Mouse (Mus musculus) gastrocnemius, adult 2 months (tissue): ENCODE results near the gene Mme. TPM values are rescaled to one million over a fixed set of nuclear protein-coding genes. Genes with fewer than 3 reads are reported as not detected.
A peak's percentile ranks its signal among the peaks of the same experiment; 100 is the strongest.

Experiments
- DNase-seq: peaks from one replicate; pipeline ENCODE4 v3.0.0; 2022
- H3K27ac ChIP-seq: fragments of 200-600 bp; 2 replicates; pipeline ENCODE4 v1.8.1; 2022; ENCODE audit warnings: mild to moderate bottlenecking
- H3K4me3 ChIP-seq: fragments of 200-600 bp; 2 replicates; pipeline ENCODE4 v1.8.1; 2022; ENCODE audit warnings: mild to moderate bottlenecking, moderate library complexity
- CTCF ChIP-seq: fragments of 200-600 bp; IDR thresholded peaks from 2 replicates; pipeline ENCODE4 v1.8.1; 2022; ENCODE audit warnings: antibody characterized with exemption, mild to moderate bottlenecking, moderate library complexity
- intact Hi-C: fragments of 180-260 bp; cut with DNase I; formaldehyde crosslinking; loops from one replicate; pipeline ENCODE4 v1.15.1; 2025
- total RNA-seq, 2 experiments: library from RNA; stranded (reverse); gene quantifications; 2 replicates each; pipeline ENCODE4 v1.2.3; 2021

Mme gene
- total RNA-seq, 2 experiments from 2014 or later: 3.1 to 5.2 TPM

DNA sequence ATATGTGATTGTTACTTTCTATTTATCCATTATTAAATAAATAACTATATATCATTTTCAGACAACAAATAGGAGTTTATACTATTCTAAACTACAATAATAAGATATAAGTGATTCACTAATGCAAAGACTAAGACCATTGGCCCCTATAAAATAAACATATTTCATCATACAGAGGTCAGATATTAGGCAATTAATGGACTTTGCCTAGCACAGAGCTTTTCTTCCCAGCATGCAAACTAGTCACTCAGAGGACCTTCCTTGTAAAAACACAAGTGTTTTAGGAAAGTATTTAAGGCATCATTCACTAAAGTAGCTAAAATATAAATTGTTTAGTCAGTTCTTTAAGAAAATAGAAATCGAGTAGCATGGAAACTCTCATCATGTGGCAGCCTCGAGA is 149.4 kb downstream of the Mme start:
- intact Hi-C loops: no loop called here
- no peak overlapping the region for H3K27ac ChIP-seq
- no peak overlapping the region for H3K4me3 ChIP-seq
- TF ChIP-seq CTCF: no peak
- DNase-seq: no peak

DNA sequence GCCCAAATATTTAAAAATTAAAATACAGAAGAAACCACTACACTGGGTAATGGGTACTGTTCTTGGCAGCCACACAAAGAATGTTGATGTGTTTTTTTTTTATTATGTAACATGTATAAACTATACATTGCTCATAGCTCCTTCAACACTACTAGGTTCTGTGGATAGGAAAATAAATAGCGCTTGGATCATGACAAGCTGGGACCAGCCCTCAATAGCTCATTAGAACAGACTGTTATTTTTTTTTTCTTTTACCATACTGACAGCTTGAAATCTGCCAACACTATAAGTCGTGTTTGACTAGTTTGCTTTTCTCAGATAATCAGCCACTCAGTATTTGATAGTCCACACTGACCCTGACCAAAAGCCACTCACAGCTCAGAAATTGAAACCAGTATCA is 150.0 kb downstream of the Mme start:
- Histone ChIP-seq H3K27ac (no peak overlapping the region), H3K4me3 (no peak overlapping the region)
- DNase-seq: no peak
- TF ChIP-seq CTCF: no peak
- intact Hi-C loops: no loop called here

- intact Hi-C loops: no loop called here
- no peak overlapping the region for H3K4me3 ChIP-seq
- TF ChIP-seq CTCF: no peak
- DNase-seq: no peak
- no peak overlapping the region for H3K27ac ChIP-seq
Measured at GRCm38 (mm10) chr3:63394424-63394941, 153.1 kb downstream of the Mme start.

DNA sequence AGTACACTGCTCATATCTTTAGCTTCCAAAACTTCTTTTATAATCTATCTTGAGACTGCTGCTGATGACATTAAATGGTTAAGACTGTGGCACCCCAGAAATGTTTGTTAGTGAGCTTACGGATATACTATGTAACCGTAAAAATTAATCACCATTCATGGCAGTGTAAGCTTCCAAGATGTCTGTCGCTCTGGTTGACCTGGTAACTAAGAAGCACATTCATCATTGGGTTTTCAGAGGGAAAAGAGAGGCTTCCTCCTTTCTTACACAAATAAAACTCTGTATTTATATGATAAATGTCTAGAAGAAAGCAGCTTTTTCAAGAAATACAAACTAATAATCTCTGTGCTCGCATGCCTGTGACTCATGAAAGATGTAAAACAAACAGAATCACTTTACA is 156.8 kb downstream of the Mme start:
- no peak for DNase-seq
- intact Hi-C loops: no loop called here
- H3K4me3 ChIP-seq: no peak overlapping the region
- TF ChIP-seq CTCF: no peak
- H3K27ac ChIP-seq: no peak overlapping the region; the same call in 1 of the 2 replicates

DNA sequence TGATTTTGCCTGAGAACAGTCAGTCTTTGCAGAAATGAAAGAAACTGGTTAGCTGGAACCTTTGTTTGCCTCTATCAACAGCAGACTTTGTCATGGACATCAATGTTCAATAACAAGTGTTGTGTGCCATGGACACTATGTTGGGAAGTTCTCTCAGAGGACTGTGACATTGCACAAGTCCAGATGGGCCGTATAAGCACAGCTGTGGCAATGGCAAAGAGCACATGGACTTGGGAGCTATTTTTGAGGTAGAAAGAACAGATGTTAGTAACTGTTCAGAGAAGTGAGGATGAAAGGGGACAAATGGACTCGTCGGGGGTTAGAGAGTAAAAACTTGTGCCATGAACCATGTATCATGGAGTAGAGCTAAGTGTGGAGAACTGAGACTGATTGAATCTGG is 165.1 kb downstream of the Mme start:
- intact Hi-C loops: no loop called here
- no peak overlapping the region for H3K4me3 ChIP-seq
- no peak for TF ChIP-seq CTCF
- no peak overlapping the region for H3K27ac ChIP-seq
- peak; percentile 43 for DNase-seq

- Histone ChIP-seq H3K27ac (no peak overlapping the region), H3K4me3 (no peak overlapping the region)
- TF ChIP-seq CTCF: no peak
- intact Hi-C loops: no loop called here
- DNase-seq: no peak
Measured at GRCm38 (mm10) chr3:63411006-63411405, 169.7 kb downstream of the Mme start.

DNA sequence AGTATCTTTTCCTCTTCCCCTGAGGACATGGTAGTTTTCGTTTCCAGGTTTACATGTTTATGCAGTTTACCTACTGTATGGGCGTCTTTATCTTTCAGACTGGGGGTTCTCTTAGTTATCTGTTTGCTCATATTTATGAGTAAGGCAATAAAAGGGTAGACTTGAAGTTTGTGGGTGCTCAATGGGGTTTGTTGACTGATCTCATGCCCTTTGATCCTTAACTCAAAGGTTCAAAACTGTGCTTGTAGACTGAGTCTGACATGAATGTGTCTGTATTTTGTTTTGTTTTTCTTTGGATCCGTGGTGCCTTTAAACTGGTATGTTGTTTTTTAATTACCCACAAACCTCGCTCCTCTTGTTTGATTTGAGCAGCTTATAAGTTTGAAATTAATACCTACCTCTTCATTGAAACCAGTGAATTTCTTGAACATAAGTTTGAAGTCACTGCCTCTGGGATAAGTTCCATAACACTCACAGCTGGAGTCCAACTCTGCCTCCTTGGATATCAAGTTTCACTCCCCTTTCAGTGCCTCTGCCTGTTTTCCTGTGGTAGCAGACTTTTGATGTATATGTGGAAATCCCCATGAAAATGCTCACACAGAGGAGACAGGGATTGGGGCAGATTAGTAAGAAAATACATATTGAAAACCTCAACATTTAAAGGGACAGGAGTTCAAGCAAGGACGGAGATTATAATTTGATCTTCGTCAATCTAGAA is 171.0 kb downstream of the Mme start:
- no peak for DNase-seq
- Histone ChIP-seq H3K4me3 (no peak overlapping the region), H3K27ac (no peak overlapping the region)
- no peak for TF ChIP-seq CTCF
- intact Hi-C loops: no loop called here

- Histone ChIP-seq H3K4me3 (no peak overlapping the region), H3K27ac (no peak overlapping the region)
- TF ChIP-seq CTCF: no peak
- no peak for DNase-seq
- intact Hi-C loops: no loop called here
Measured at GRCm38 (mm10) chr3:63413046-63413911, 171.9 kb downstream of the Mme start.

DNA sequence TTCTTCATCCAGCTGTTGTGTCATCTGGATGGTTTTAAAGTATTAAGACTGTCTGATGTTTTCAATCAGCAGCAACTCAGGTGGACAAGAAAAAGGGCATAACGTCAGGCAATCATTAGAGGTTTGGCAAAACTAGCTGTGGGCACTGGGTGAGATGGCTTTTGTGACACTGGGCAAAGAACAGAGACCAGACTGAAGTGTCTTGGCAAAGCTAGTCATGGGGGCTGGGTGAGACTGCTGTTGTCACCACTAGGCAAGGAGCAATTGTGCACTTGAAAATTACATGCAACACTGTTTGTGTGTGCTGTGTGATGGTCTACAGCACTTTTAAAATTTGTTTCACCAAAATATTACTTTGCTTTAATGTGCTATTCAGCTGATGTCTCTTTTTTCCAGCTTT is 175.9 kb downstream of the Mme start:
- intact Hi-C loops: no loop called here
- H3K27ac ChIP-seq: no peak overlapping the region
- no peak for DNase-seq
- TF ChIP-seq CTCF: no peak
- H3K4me3 ChIP-seq: no peak overlapping the region

GRCm38 (mm10) chr3:63417758-63418157 is 176.4 kb downstream of the Mme start:
- DNase-seq: no peak
- Histone ChIP-seq H3K4me3 (no peak overlapping the region), H3K27ac (no peak overlapping the region)
- TF ChIP-seq CTCF: no peak
- intact Hi-C loops: no loop called here

GRCm38 (mm10) chr3:63423552-63423951 is 182.2 kb downstream of the Mme start:
- Histone ChIP-seq H3K4me3 (no peak overlapping the region), H3K27ac (no peak overlapping the region)
- no peak for TF ChIP-seq CTCF
- intact Hi-C loops: no loop called here
- no peak for DNase-seq

Other genes with a start within 250 kb of the Mme start
- 100 to 1,000 TPM in 1 of 2 experiments, 10 to 100 TPM in 1; 52.1 to 182 TPM for gene Gm34302, start 242.3 kb downstream of the Mme start, total RNA-seq